Comparison of ENCODE assay signal across 8 mouse cellular contexts in the genomic region with DNA sequence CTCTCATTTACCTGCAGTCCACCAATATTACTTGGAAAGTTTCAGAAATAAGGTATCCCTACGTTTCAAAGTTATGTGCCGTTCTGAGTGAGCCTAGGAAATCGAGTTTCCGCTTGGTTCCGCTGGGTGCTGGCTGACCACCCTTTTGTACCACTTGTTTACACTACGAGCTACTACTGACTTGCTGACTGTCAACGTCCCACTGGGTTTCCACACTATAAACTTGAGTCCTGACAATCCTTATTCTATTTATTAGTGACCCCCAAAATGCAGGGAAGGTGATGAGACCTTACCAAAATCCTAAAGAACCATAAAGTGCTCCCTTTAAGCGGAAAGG. TPM values are rescaled to one million over a fixed set of nuclear protein-coding genes. Genes with fewer than 3 reads are reported as not detected.
DNase-seq lines count a peak whose midpoint lies in the region; ATAC-seq and TF ChIP-seq lines count a peak whose summit lies in the region.

No protein-coding gene starts in this region.

- ATAC-seq in forebrain, postnatal 0 days = peak; percentile 36

- TF ChIP-seq POLR2A in heart, adult 2 months (IDR thresholded peaks at IDR 0.05; ENCODE audit: insufficient read depth, low read depth, low read length) = no peak

- H3K36me3 ChIP-seq in heart, adult 2 months (ENCODE audit: control insufficient read depth, insufficient read depth, low read length) = peaks cover 7% of the 10 kb centered on the region; the same call in 1 of the 2 replicates
- H3K36me3 ChIP-seq in E14TG2a.4 (ENCODE audit: insufficient read depth, low read length) = peaks cover 8% of the 10 kb centered on the region; the same call in 1 of the 2 replicates
- H3K36me3 ChIP-seq in forebrain, postnatal 0 days (ENCODE audit: insufficient read depth) = no peaks in the 10 kb centered on the region
- H3K36me3 ChIP-seq in macrophage (ENCODE audit: inconsistent target) = peaks cover 2% of the 10 kb centered on the region; the same call in 1 of the 2 replicates

- H3K27me3 ChIP-seq in heart, adult 2 months (ENCODE audit: control insufficient read depth, insufficient read depth, low read length) = no peaks in the 10 kb centered on the region
- peaks cover 9% of the 10 kb centered on the region for H3K27me3 ChIP-seq in E14TG2a.4 (ENCODE audit: insufficient read depth, low read length)
- no peaks in the 10 kb centered on the region for H3K27me3 ChIP-seq in forebrain, postnatal 0 days (ENCODE audit: insufficient read depth, low read length)

- TF ChIP-seq EP300 in heart, adult 2 months (IDR thresholded peaks at IDR 0.05; ENCODE audit: insufficient read depth, low read depth, low read length) = no peak

- intact Hi-C loops in heart, adult 2 months (cut with DNase I) = no loop called here

- 10% methylated on average over 8 of the region's 8 CpGs for WGBS in heart, adult 2 months
- WGBS in forebrain, postnatal 0 days = 10% methylated on average over 8 of the region's 8 CpGs
- 8% methylated on average over 8 of the region's 8 CpGs for WGBS in macrophage (ENCODE audit: missing documents)

- H3K4me3 ChIP-seq in heart, adult 2 months = peak overlapping the region; percentile 48
- H3K4me3 ChIP-seq in E14TG2a.4 (replicated peaks; ENCODE audit: low read length) (peak overlapping the region; percentile 92), macrophage (ENCODE audit: inconsistent target) (peak overlapping the region; percentile 66)
- H3K4me3 ChIP-seq in forebrain, postnatal 0 days (ENCODE audit: low read depth, low read length) = peak overlapping the region; percentile 98

- TF ChIP-seq CTCF in heart, adult 2 months (IDR thresholded peaks at IDR 0.05) = no peak
- TF ChIP-seq CTCF in E14TG2a.4 (conservative IDR thresholded peaks at IDR 0.05; ENCODE audit: low read length) = no peak
- no peak for TF ChIP-seq CTCF in forebrain, postnatal 0 days (IDR thresholded peaks at IDR 0.05; ENCODE audit: low read depth)

- H3K9ac ChIP-seq in heart, adult 2 months (ENCODE audit: low read depth, low read length) = peak overlapping the region; percentile 64
- peak overlapping the region; percentile 96 for H3K9ac ChIP-seq in forebrain, postnatal 0 days

- DNase-seq in heart, adult 2 months = no peak
- no peak for DNase-seq in heart, postnatal 4 days
- DNase-seq in forebrain, postnatal 0 days = no peak
- no peak for DNase-seq in adrenal gland, postnatal 25 days
- DNase-seq in adrenal gland, adult (ENCODE audit: inconsistent age in 2 of 2, low spot score in 1 of 2) = no peak
- DNase-seq in cerebellum, adult 9-11 months = no peak

- no peaks in the 10 kb centered on the region for H3K9me3 ChIP-seq in E14TG2a.4 (ENCODE audit: low read length)
- H3K9me3 ChIP-seq in forebrain, postnatal 0 days (ENCODE audit: low read length) = no peaks in the 10 kb centered on the region

- H3K4me2 ChIP-seq in forebrain, postnatal 0 days (ENCODE audit: low read depth) = peak overlapping the region; percentile 68

- H3K4me1 ChIP-seq in heart, adult 2 months (ENCODE audit: control insufficient read depth, insufficient read depth, low read length) = peaks cover 5% of the 10 kb centered on the region
- H3K4me1 ChIP-seq in E14TG2a.4 (replicated peaks; ENCODE audit: low read depth, low read length) = peaks cover 32% of the 10 kb centered on the region
- H3K4me1 ChIP-seq in forebrain, postnatal 0 days (ENCODE audit: insufficient read depth) = peaks cover 13% of the 10 kb centered on the region

- H3K79me2 ChIP-seq in heart, adult 2 months (replicated peaks; ENCODE audit: control insufficient read depth, insufficient read depth, low read length) = peaks cover 1% of the 10 kb centered on the region; the same call in 1 of the 2 replicates
- H3K79me2 ChIP-seq in macrophage (ENCODE audit: inconsistent target) = peaks cover 41% of the 10 kb centered on the region

- H3K27ac ChIP-seq in heart, adult 2 months = peak overlapping the region; percentile 91
- peak overlapping the region; percentile 96 for H3K27ac ChIP-seq in forebrain, postnatal 0 days (ENCODE audit: low read depth, low read length)
- peak overlapping the region; percentile 38 for H3K27ac ChIP-seq in macrophage

RNA-seq across cellular contexts. Expression of a gene that starts 0.4 kb away (rescaled TPM):
- 10 to 100 TPM; 29.8 to 33.2 TPM for total RNA-seq in heart, adult 2 months (2021)
- 27.0 and 47.8 TPM in 2 replicates for polyA plus RNA-seq in heart, adult 2 months (2012; rRNA removed)
- 10 to 100 TPM; 59.3 to 65.3 TPM for total RNA-seq in heart, postnatal 4 days (2021)
- total RNA-seq in forebrain, postnatal 0 days (2014; rRNA removed) = 72.4 and 89.4 TPM in 2 replicates
- polyA plus RNA-seq in forebrain, postnatal 0 days (2015; fragmentation: Nextera tagmentation; extraction: Ambion mirVana) = 44.2 and 72.1 TPM in 2 replicates
- 100 to 1,000 TPM in 21 of 26 experiments, 10 to 100 TPM in 5; 41.0 to 221 (median 158) TPM for total RNA-seq in macrophage (2018; cell fraction: chromatin; rRNA removed)
- total RNA-seq in macrophage (2018; cell fraction: cytosol; rRNA removed) = 10 to 100 TPM in 24 of 26 experiments, 1 to 10 TPM in 2; 7.8 to 25.0 (median 18.0) TPM
- total RNA-seq in macrophage (2018; cell fraction: nucleus; rRNA removed) = 100 to 1,000 TPM in 2 of 26 experiments, 10 to 100 TPM in 24; 19.7 to 122 (median 58.3) TPM
- 16.4 to 30.9 TPM (median 20.2 TPM) in 3 replicates for polyA plus RNA-seq in macrophage (2018)
- total RNA-seq in adrenal gland, postnatal 25 days (2021) = 66.2 and 70.1 TPM in 2 replicates

RNA-seq across cellular contexts. Expression of a gene that starts 15.2 kb away (rescaled TPM):
- 1 to 10 TPM; 4.5 to 5.7 TPM for total RNA-seq in heart, adult 2 months (2021)
- 21.8 and 27.1 TPM in 2 replicates for polyA plus RNA-seq in heart, adult 2 months (2012; rRNA removed)
- total RNA-seq in heart, postnatal 4 days (2021) = 10 to 100 TPM in 1 of 2 experiments, 1 to 10 TPM in 1; 9.6 to 10.9 TPM
- 44.3 and 44.4 TPM in 2 replicates for total RNA-seq in forebrain, postnatal 0 days (2014; rRNA removed)
- 35.3 and 37.8 TPM in 2 replicates for polyA plus RNA-seq in forebrain, postnatal 0 days (2015; fragmentation: Nextera tagmentation; extraction: Ambion mirVana)
- total RNA-seq in macrophage (2018; cell fraction: chromatin; rRNA removed) = 100 to 1,000 TPM; 126 to 299 (median 187) TPM
- 10 to 100 TPM; 27.1 to 45.4 (median 35.8) TPM for total RNA-seq in macrophage (2018; cell fraction: cytosol; rRNA removed)
- total RNA-seq in macrophage (2018; cell fraction: nucleus; rRNA removed) = 100 to 1,000 TPM in 24 of 26 experiments, 10 to 100 TPM in 2; 97.6 to 217 (median 179) TPM
- 31.6 to 60.4 TPM (median 40.5 TPM) in 3 replicates for polyA plus RNA-seq in macrophage (2018)
- 16.2 and 26.4 TPM in 2 replicates for total RNA-seq in adrenal gland, postnatal 25 days (2021)

RNA-seq across cellular contexts. Expression of a gene that starts 29.8 kb away (rescaled TPM):
- total RNA-seq in heart, adult 2 months (2021) = 10 to 100 TPM; 16.7 to 17.5 TPM
- polyA plus RNA-seq in heart, adult 2 months (2012; rRNA removed) = 6.4 and 10.0 TPM in 2 replicates
- total RNA-seq in heart, postnatal 4 days (2021) = 10 to 100 TPM; 26.6 to 32.1 TPM
- 34.9 and 39.9 TPM in 2 replicates for total RNA-seq in forebrain, postnatal 0 days (2014; rRNA removed)
- 19.2 and 21.9 TPM in 2 replicates for polyA plus RNA-seq in forebrain, postnatal 0 days (2015; fragmentation: Nextera tagmentation; extraction: Ambion mirVana)
- 1 to 10 TPM in 23 of 26 experiments, under 1 TPM in 2, not detected in 1; 0.62 to 4.5 (median 1.8) TPM for total RNA-seq in macrophage (2018; cell fraction: chromatin; rRNA removed)
- 1 to 10 TPM; 2.6 to 6.5 (median 4.5) TPM for total RNA-seq in macrophage (2018; cell fraction: cytosol; rRNA removed)
- 1 to 10 TPM; 1.2 to 9.3 (median 2.1) TPM for total RNA-seq in macrophage (2018; cell fraction: nucleus; rRNA removed)
- polyA plus RNA-seq in macrophage (2018) = 4.4 to 23.2 TPM (median 5.6 TPM) in 3 replicates
- 21.3 and 26.6 TPM in 2 replicates for total RNA-seq in adrenal gland, postnatal 25 days (2021)

RNA-seq across cellular contexts. Expression of a gene that starts 42.4 kb away (rescaled TPM):
- 1 to 10 TPM; 4.0 to 4.4 TPM for total RNA-seq in heart, adult 2 months (2021)
- polyA plus RNA-seq in heart, adult 2 months (2012; rRNA removed) = 6.9 and 10.2 TPM in 2 replicates
- 1 to 10 TPM; 8.6 to 8.8 TPM for total RNA-seq in heart, postnatal 4 days (2021)
- total RNA-seq in forebrain, postnatal 0 days (2014; rRNA removed) = 42.9 and 54.0 TPM in 2 replicates
- 40.8 and 45.1 TPM in 2 replicates for polyA plus RNA-seq in forebrain, postnatal 0 days (2015; fragmentation: Nextera tagmentation; extraction: Ambion mirVana)
- 10 to 100 TPM in 9 of 26 experiments, 1 to 10 TPM in 15, under 1 TPM in 2; 0.76 to 16.7 (median 6.5) TPM for total RNA-seq in macrophage (2018; cell fraction: chromatin; rRNA removed)
- total RNA-seq in macrophage (2018; cell fraction: cytosol; rRNA removed) = 1 to 10 TPM; 1.5 to 9.4 (median 5.9) TPM
- total RNA-seq in macrophage (2018; cell fraction: nucleus; rRNA removed) = 10 to 100 TPM in 5 of 26 experiments, 1 to 10 TPM in 19, under 1 TPM in 2; 0.48 to 16.7 (median 3.5) TPM
- 5.7 to 9.6 TPM (median 7.8 TPM) in 3 replicates for polyA plus RNA-seq in macrophage (2018)
- 9.6 and 15.5 TPM in 2 replicates for total RNA-seq in adrenal gland, postnatal 25 days (2021)

RNA-seq across cellular contexts. Expression of a gene that starts 55.1 kb away (rescaled TPM):
- 10 to 100 TPM; 80.9 to 97.0 TPM for total RNA-seq in heart, adult 2 months (2021)
- 82.0 and 90.0 TPM in 2 replicates for polyA plus RNA-seq in heart, adult 2 months (2012; rRNA removed)
- total RNA-seq in heart, postnatal 4 days (2021) = 10 to 100 TPM; 78.3 to 79.7 TPM
- total RNA-seq in forebrain, postnatal 0 days (2014; rRNA removed) = 79.4 and 123 TPM in 2 replicates
- polyA plus RNA-seq in forebrain, postnatal 0 days (2015; fragmentation: Nextera tagmentation; extraction: Ambion mirVana) = 174 and 203 TPM in 2 replicates
- 10 to 100 TPM in 4 of 26 experiments, 1 to 10 TPM in 20, not detected in 2; 1.5 to 21.5 (median 4.3) TPM for total RNA-seq in macrophage (2018; cell fraction: chromatin; rRNA removed)
- total RNA-seq in macrophage (2018; cell fraction: cytosol; rRNA removed) = 10 to 100 TPM; 39.5 to 74.0 (median 58.2) TPM
- total RNA-seq in macrophage (2018; cell fraction: nucleus; rRNA removed) = 10 to 100 TPM in 18 of 26 experiments, 1 to 10 TPM in 8; 3.9 to 35.6 (median 12.8) TPM
- polyA plus RNA-seq in macrophage (2018) = 63.2 to 80.5 TPM (median 76.8 TPM) in 3 replicates
- total RNA-seq in adrenal gland, postnatal 25 days (2021) = 87.6 and 101 TPM in 2 replicates

Comparison
In these comparisons a context has a peak if more than half of its experiments do, and no peak if none do; other contexts are left out.
1. H3K27ac ChIP-seq: peak in every context shown above with its lines; median percentile 96 in forebrain, postnatal 0 days; 91 in heart, adult 2 months; 38 in macrophage.
2. H3K4me3 ChIP-seq: peak in every context shown above with its lines; median percentile 98 in forebrain, postnatal 0 days; 92 in E14TG2a.4; 66 in macrophage; 48 in heart, adult 2 months.